Mouse (Mus musculus) intestine, postnatal 0 days (tissue): Measurements from ENCODE around the gene Nit1. TPM values are rescaled to one million over a fixed set of nuclear protein-coding genes. Genes with fewer than 3 reads are reported as not detected.

Source experiments
- ATAC-seq: fragments of 200-750 bp; cut with Nextera tagmentation; 2 replicates; pipeline ENCODE4 v1.8.0; 2017; ENCODE audit warnings: mild to moderate bottlenecking, moderate TSS enrichment, moderate library complexity
- H3K27ac ChIP-seq: fragments of 300-500 bp; sonication (generic); 2 replicates; pipeline ENCODE4 v1.5.1; 2014; ENCODE audit warnings: mild to moderate bottlenecking, low read depth, low read length, moderate library complexity
- H3K27me3 ChIP-seq: fragments of 300-500 bp; sonication (generic); replicated peaks from 2 replicates; pipeline ENCODE4 v1.6.1; 2014; ENCODE audit warnings: low read length, mixed read lengths; ENCODE audit not compliant: control insufficient read depth, insufficient read depth
- H3K36me3 ChIP-seq: fragments of 300-500 bp; sonication (generic); 2 replicates; pipeline ENCODE4 v1.6.1; 2014; ENCODE audit warnings: mild to moderate bottlenecking, moderate library complexity; ENCODE audit not compliant: control insufficient read depth, insufficient read depth
- H3K4me1 ChIP-seq: fragments of 300-500 bp; sonication (generic); replicated peaks from 2 replicates; pipeline ENCODE4 v1.6.1; 2014; ENCODE audit warnings: antibody characterized with exemption, low read length, mixed read lengths; ENCODE audit not compliant: control insufficient read depth, insufficient read depth
- H3K4me2 ChIP-seq: fragments of 300-500 bp; sonication (generic); replicated peaks from 2 replicates; pipeline ENCODE4 v1.6.1; 2014; ENCODE audit warnings: low read depth, mild to moderate bottlenecking, moderate library complexity
- H3K4me3 ChIP-seq: fragments of 300-500 bp; sonication (generic); 2 replicates; pipeline ENCODE4 v1.5.1; 2014; ENCODE audit warnings: low read depth, low read length
- H3K9ac ChIP-seq: fragments of 300-500 bp; sonication (generic); 2 replicates; pipeline ENCODE4 v1.6.1; 2014; ENCODE audit warnings: mild to moderate bottlenecking, low read depth, low read length
- H3K9me3 ChIP-seq: fragments of 300-500 bp; sonication (generic); 2 replicates; pipeline ENCODE4 v1.6.1; 2016; ENCODE audit warnings: mixed run types; ENCODE audit not compliant: control insufficient read depth
- CTCF ChIP-seq: sonication (generic); IDR thresholded peaks from 2 replicates; pipeline ENCODE4 v1.5.1; 2016; ENCODE audit warnings: low read depth, mild to moderate bottlenecking, control low read depth, antibody characterized with exemption, moderate library complexity
- WGBS: fragments of 180-500 bp; shearing (Covaris S2); extraction: QIAGEN DNeasy Blood & Tissue Kit; methylation state at CpG from one replicate; pipeline ENCODE4 v1.1.7; 2014; 5-methylcytosine and 5-hydroxymethylcytosine counted together
- polyA plus RNA-seq: library from polyadenylated mRNA; unstranded; fragments of >200 nt; fragmentation: Nextera tagmentation; extraction: Ambion mirVana; gene quantifications from 2 replicates; pipeline ENCODE4 v1.2.1, GENCODE M21; 2015

Nit1 gene
- polyA plus RNA-seq, 1 experiment from 2014 or later = 60.1 TPM

GRCm38 (mm10) chr1:171343922-171344677 is 1.3 kb downstream of the Nit1 start:
- H3K27ac ChIP-seq = 0 out of 2 replicates have a peak overlapping the region, but pooled peaks have one; percentile 3
- peak; percentile 44 for ATAC-seq
- no peaks in the 10 kb centered on the region; the same call in 1 of the 2 replicates for H3K4me1 ChIP-seq
- H3K27me3 ChIP-seq = no peaks in the 10 kb centered on the region
- peak overlapping the region; percentile 90 for H3K4me2 ChIP-seq
- H3K9me3 ChIP-seq = no peaks in the 10 kb centered on the region
- no peak overlapping the region for H3K9ac ChIP-seq
- peak; percentile 56 for TF ChIP-seq CTCF
- H3K36me3 ChIP-seq = peaks cover 34% of the 10 kb centered on the region
- WGBS = 66% methylated on average over 9 of the region's 9 CpGs
- H3K4me3 ChIP-seq = peak overlapping the region; percentile 98

- no peak for TF ChIP-seq CTCF
- H3K27me3 ChIP-seq = no peaks in the 10 kb centered on the region
- no peak overlapping the region for H3K9ac ChIP-seq
- 0 out of 2 replicates have a peak overlapping the region, but pooled peaks have one; percentile 14 for H3K4me2 ChIP-seq
- ATAC-seq = peak; percentile 18; the same call in 1 of the 2 replicates
- H3K27ac ChIP-seq = peak overlapping the region; percentile 37; the same call in 1 of the 2 replicates
- H3K4me3 ChIP-seq = no peak overlapping the region
- H3K36me3 ChIP-seq = peaks cover 50% of the 10 kb centered on the region
- H3K4me1 ChIP-seq = no peaks in the 10 kb centered on the region; the same call in 1 of the 2 replicates
- H3K9me3 ChIP-seq = no peaks in the 10 kb centered on the region
- 76% methylated on average over 16 of the region's 16 CpGs for WGBS
These were observed 2.9 kb downstream of the Nit1 start for GRCm38 (mm10) chr1:171342262-171343207.

GRCm38 (mm10) chr1:171330216-171330560 is 15.3 kb downstream of the Nit1 start:
- Histone ChIP-seq H3K27ac (peak overlapping the region; percentile 99), H3K4me2 (peak overlapping the region; percentile 82), H3K9me3 (no peaks in the 10 kb centered on the region), H3K4me1 (0 out of 2 replicates have a peak, but pooled peaks cover 7% of the 10 kb centered on the region), H3K27me3 (no peaks in the 10 kb centered on the region), H3K36me3 (no peaks in the 10 kb centered on the region), H3K9ac (peak overlapping the region; percentile 95), H3K4me3 (peak overlapping the region; percentile 88)
- TF ChIP-seq CTCF = no peak
- WGBS = 0% methylated on average over 4 of the region's 4 CpGs
- ATAC-seq = no peak

- H3K27ac ChIP-seq = peak overlapping the region; percentile 99
- H3K36me3 ChIP-seq = no peaks in the 10 kb centered on the region
- H3K4me2 ChIP-seq = peak overlapping the region; percentile 82
- no peaks in the 10 kb centered on the region for H3K27me3 ChIP-seq
- H3K4me3 ChIP-seq = peak overlapping the region; percentile 88
- peak overlapping the region; percentile 95 for H3K9ac ChIP-seq
- 0 out of 2 replicates have a peak, but pooled peaks cover 7% of the 10 kb centered on the region for H3K4me1 ChIP-seq
- ATAC-seq = peak; percentile 41
- 1% methylated on average over 52 of the region's 61 CpGs for WGBS
- no peak for TF ChIP-seq CTCF
- no peaks in the 10 kb centered on the region for H3K9me3 ChIP-seq
These were observed 15.8 kb downstream of the Nit1 start for GRCm38 (mm10) chr1:171329433-171330215.

GRCm38 (mm10) chr1:171328839-171329432 is 16.5 kb downstream of the Nit1 start, which contains the start of gene Dedd:
TSS of gene Dedd (plus strand) at chr1:171329145.
- Histone ChIP-seq H3K9ac (peak within 1 kb of the TSS; percentile 95), H3K4me1 (0 out of 2 replicates have a peak, but pooled peaks cover 7% of the 10 kb centered on the region), H3K27ac (peak within 1 kb of the TSS; percentile 99), H3K4me2 (peak within 1 kb of the TSS; percentile 82), H3K4me3 (peak within 1 kb of the TSS; percentile 88), H3K36me3 (no peaks in the 10 kb centered on the region), H3K27me3 (no peaks in the 10 kb centered on the region), H3K9me3 (no peaks in the 10 kb centered on the region)
- peak; percentile 49 for TF ChIP-seq CTCF
- under 1% methylated on average over 47 of the region's 48 CpGs for WGBS
- ATAC-seq = peak; percentile 92
